Mouse (Mus musculus) embryonic facial prominence, embryonic 11.5 days (tissue): Measurements from ENCODE around the gene Gm20388. TPM values are rescaled to one million over a fixed set of nuclear protein-coding genes. Genes with fewer than 3 reads are reported as not detected.
A peak's percentile ranks its signal among the peaks of the same experiment; 100 is the strongest.
"Not testable (repeated sequence)": the region's sequence is repeated elsewhere in the genome, so short reads cannot be mapped to it uniquely, and the experiment has no call there.

Experiments
- ATAC-seq: fragments of 200-750 bp; cut with Nextera tagmentation; replicated peaks from 2 replicates; pipeline ENCODE4 v1.8.0; 2017; ENCODE audit warnings: low read depth; ENCODE audit not compliant: insufficient number of reproducible peaks, low FRiP score, low TSS enrichment
- DNase-seq: peaks from one replicate; pipeline ENCODE4 v3.0.0-alpha.2; 2015; ENCODE audit warnings: low spot score
- H3K27ac ChIP-seq: fragments of 300-500 bp; sonication (generic); replicated peaks from 2 replicates; pipeline ENCODE4 v1.5.1; 2014; ENCODE audit warnings: mild to moderate bottlenecking, low read depth, low read length, control low read depth
- H3K27me3 ChIP-seq: fragments of 300-500 bp; sonication (generic); 2 replicates; pipeline ENCODE4 v1.6.1; 2014; ENCODE audit warnings: mild to moderate bottlenecking, low read length, moderate library complexity, mixed read lengths; ENCODE audit not compliant: control insufficient read depth, insufficient read depth
- H3K36me3 ChIP-seq: fragments of 300-500 bp; sonication (generic); replicated peaks from 2 replicates; pipeline ENCODE4 v1.6.1; 2014; ENCODE audit warnings: low read depth, mild to moderate bottlenecking, low read length, moderate library complexity, mixed read lengths; ENCODE audit not compliant: control insufficient read depth, insufficient read depth
- H3K4me1 ChIP-seq: fragments of 300-500 bp; sonication (generic); 2 replicates; pipeline ENCODE4 v1.6.1; 2014; ENCODE audit warnings: low read length, mixed read lengths; ENCODE audit not compliant: control insufficient read depth, insufficient read depth
- H3K4me2 ChIP-seq: fragments of 300-500 bp; sonication (generic); 2 replicates; pipeline ENCODE4 v1.6.1; 2014; ENCODE audit warnings: low read depth, mild to moderate bottlenecking, control low read depth, low read length, moderate library complexity
- H3K4me3 ChIP-seq: fragments of 300-500 bp; sonication (generic); 2 replicates; pipeline ENCODE4 v1.5.1; 2014; ENCODE audit warnings: low read depth, low read length, control low read depth
- H3K9ac ChIP-seq: fragments of 300-500 bp; sonication (generic); replicated peaks from 2 replicates; pipeline ENCODE4 v1.6.1; 2014; ENCODE audit warnings: mild to moderate bottlenecking, control low read depth, low read length
- H3K9me3 ChIP-seq: fragments of 300-500 bp; sonication (generic); replicated peaks from 2 replicates; pipeline ENCODE4 v1.6.1; 2016; ENCODE audit warnings: mild to moderate bottlenecking, low read length, inconsistent platforms, mixed read lengths; ENCODE audit not compliant: control insufficient read depth
- WGBS: fragments of 180-500 bp; shearing (Covaris S2); extraction: QIAGEN DNeasy Blood & Tissue Kit; methylation state at CpG from one replicate; pipeline ENCODE4 v1.1.7; 2014; 5-methylcytosine and 5-hydroxymethylcytosine counted together
- polyA plus RNA-seq: library from polyadenylated mRNA; unstranded; fragments of >200 nt; fragmentation: Nextera tagmentation; extraction: Ambion mirVana; gene quantifications from 2 replicates; pipeline ENCODE4 v1.2.1, GENCODE M21; 2014

Gm20388 gene
- polyA plus RNA-seq, 1 experiment from 2014 or later, result 3.1 TPM

DNA sequence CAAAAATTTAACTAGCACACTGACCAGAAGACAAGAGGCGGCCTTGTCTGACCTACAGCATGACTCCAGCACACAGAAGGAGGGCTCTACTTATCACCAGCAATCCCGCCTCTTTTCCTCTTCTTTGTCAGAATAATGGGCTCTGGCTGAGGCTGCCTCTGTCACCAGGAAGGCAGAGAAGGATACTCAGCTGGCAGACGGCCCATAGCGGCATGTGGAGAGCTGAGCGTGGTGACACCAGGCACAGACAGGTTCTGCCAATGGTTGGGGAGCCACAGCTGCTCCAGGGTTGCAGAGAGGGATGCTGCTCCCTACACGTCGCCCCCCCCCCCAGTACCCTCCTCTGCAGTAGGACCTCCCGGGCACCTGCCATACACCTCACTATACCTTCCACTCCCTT is 450.7 kb downstream of the Gm20388 start:
- Histone ChIP-seq H3K4me1 (no peaks in the 10 kb centered on the region; the same call in 1 of the 2 replicates), H3K36me3 (no peaks in the 10 kb centered on the region), H3K4me3 (no peak overlapping the region), H3K9me3 (no peaks in the 10 kb centered on the region), H3K27me3 (no peaks in the 10 kb centered on the region), H3K27ac (no peak overlapping the region), H3K9ac (no peak overlapping the region), H3K4me2 (no peak overlapping the region)
- WGBS, result 85% methylated on average over 8 of the region's 8 CpGs
- no peak for DNase-seq
- ATAC-seq, result no peak

DNA sequence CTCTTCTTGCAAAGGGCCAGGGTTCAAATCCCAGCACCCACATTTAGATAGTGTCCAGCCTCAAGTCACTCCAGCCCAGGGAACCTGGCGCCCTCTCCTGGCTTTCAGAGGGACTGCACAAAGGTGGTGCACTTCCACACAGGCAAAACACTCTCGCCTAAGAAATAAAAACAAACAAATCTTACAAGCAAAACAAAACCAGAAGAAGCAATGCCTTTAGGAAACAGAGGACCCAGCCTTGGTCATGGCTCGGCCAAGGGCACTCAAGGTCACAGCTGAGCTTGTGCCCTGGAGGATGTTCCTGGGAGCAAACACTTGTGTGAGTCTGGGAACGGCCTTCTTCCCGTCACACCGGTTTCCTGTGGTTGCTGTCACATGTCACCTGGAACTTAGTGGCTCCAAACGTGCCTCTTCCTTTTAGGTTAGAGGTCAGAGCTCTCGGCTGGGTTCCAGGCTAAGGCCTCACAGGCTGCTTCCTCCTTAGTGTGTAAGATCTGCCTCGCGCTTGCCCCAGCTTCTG is 453.0 kb downstream of the Gm20388 start:
- Histone ChIP-seq H3K4me3 (no peak overlapping the region), H3K36me3 (no peaks in the 10 kb centered on the region), H3K4me2 (no peak overlapping the region), H3K27me3 (no peaks in the 10 kb centered on the region), H3K9me3 (no peaks in the 10 kb centered on the region), H3K27ac (no peak overlapping the region), H3K4me1 (peaks cover under 1% of the 10 kb centered on the region), H3K9ac (no peak overlapping the region)
- DNase-seq (no peak), ATAC-seq (no peak)
- WGBS, result 32% methylated on average over 10 of the region's 10 CpGs

DNA sequence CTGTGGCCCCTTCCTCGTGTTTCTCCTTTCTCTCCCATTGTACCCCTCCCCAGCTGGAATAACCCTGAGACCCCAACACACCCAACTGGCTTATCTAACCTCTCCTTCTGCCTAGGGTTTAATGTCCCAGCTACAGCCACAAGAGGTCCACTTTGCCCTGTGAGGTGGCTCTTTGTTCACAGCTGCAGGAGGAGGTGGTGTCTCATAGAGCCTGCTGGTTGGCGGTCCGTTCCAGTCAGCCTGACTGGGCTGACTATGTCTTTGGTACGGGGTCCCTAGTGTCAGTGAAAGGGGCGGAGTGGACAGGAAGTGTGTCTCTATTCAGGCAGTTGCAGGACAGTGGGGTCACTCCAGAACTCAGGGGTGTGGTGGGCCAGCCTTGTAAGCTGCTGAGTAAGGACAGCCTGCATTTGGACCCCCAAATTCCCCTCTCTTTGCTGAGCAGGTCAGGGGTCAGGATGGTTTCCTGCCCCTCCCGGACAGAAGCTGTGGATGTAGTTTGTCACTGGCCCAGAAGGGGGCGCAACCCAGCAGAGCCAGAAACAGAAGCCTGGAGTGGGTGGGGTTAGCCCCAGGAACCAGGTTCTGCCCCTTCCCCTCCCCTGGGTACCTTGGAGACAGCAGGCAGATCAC is 453.6 kb downstream of the Gm20388 start:
- Histone ChIP-seq H3K4me3 (no peak overlapping the region), H3K4me2 (no peak overlapping the region), H3K9ac (no peak overlapping the region), H3K4me1 (peaks cover 7% of the 10 kb centered on the region), H3K36me3 (no peaks in the 10 kb centered on the region), H3K9me3 (no peaks in the 10 kb centered on the region), H3K27me3 (no peaks in the 10 kb centered on the region), H3K27ac (no peak overlapping the region)
- no peak for DNase-seq
- 30% methylated on average over 7 of the region's 7 CpGs for WGBS
- no peak for ATAC-seq

DNA sequence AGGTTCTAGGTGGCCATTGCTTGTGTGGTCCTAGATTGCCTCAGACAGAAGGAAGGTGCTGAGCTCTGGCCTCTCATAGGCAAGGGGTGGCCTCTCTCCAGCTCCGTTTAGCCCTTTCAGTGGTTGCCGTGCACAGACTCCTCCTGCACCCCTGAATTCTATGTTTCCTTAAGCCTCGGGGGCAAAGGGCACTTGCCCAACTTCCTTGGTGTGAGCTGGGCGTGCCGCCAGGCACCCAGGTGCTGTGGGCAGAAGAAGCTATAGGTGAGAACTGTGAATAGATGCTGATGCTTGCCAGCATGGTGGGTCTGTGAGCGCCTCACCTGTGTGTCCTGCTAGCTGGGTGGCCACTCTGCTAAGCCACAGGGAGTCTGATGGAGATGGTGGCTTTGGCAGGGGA is 456.2 kb downstream of the Gm20388 start:
- H3K4me1 ChIP-seq, result peaks cover 7% of the 10 kb centered on the region
- H3K9me3 ChIP-seq, result no peaks in the 10 kb centered on the region
- no peak for ATAC-seq
- H3K9ac ChIP-seq, result no peak overlapping the region
- DNase-seq, result no peak
- H3K4me3 ChIP-seq, result no peak overlapping the region
- WGBS, result 87% methylated on average over 6 of the region's 6 CpGs
- H3K4me2 ChIP-seq, result no peak overlapping the region
- H3K27me3 ChIP-seq, result no peaks in the 10 kb centered on the region
- H3K36me3 ChIP-seq, result no peaks in the 10 kb centered on the region
- no peak overlapping the region for H3K27ac ChIP-seq

DNA sequence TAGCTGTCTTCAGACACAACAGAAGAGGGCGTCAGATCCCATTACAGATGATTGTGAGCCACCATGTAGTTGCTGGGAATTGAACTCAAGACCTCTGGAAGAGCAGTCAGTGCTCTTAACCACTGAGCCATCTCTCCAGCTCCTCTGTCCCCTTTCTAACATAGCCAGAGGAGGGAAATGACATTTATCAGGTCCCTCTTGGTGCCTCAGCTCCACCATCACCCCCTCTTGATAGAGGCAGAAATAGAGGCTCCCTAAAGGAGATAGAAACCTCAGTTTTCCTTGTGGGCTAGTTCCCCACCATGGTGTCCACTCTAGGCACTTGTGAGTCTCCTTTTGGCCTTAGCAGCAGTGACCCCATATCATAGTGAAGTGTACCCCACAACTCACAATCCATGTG is 457.6 kb downstream of the Gm20388 start:
- H3K4me3 ChIP-seq, DNase-seq, H3K4me1 ChIP-seq, H3K9me3 ChIP-seq, H3K27ac ChIP-seq, ATAC-seq, H3K36me3 ChIP-seq, H3K9ac ChIP-seq, H3K27me3 ChIP-seq, H3K4me2 ChIP-seq: not testable (repeated sequence)
- 45% methylated on average over 1 of the region's 1 CpGs for WGBS

DNA sequence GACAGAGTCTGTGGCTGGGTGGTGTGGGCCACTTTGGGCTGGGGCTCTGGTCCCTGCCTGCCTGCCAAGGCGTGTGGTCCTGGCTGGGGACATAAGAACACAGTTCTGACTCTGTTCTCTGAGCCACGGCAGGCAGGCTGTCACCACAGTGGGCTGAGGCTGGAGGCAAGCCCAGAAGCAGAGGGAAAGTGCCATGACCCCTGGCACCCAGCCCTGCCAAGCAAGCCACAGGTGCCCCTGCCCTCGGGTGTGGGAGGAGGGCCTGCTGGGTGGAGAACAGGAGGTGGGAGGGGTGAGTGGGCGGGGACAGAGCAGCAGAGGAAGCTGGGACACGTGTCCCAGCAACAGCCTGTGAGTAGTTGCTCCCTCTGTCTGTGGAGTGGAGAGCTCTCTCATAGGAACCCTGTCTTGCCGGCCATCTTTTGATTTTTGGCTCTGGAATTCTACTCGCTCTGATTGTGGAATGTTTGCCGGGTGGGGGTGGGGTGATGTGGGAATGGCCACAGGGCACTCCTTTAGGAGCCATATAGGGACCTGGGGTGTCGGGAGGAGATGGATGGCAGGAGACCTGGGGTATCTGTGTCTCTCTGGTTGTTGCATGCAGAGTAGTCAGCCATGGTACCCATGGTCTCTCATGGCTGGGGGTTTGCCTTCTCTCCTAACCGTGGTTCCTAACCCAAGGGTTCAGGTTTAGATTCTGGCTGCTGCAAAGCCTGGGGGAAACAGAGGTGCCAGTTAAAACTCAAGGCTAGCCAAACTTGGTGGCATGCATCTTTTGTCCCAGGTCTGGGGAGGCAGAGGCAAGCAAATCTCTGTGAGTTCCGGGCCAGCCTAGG is 458.4 kb downstream of the Gm20388 start:
- Histone ChIP-seq H3K36me3 (no peaks in the 10 kb centered on the region), H3K4me2 (no peak overlapping the region; the same call in 1 of the 2 replicates), H3K4me1 (peaks cover 7% of the 10 kb centered on the region), H3K9me3 (no peaks in the 10 kb centered on the region), H3K4me3 (no peak overlapping the region), H3K27ac (peak overlapping the region; percentile 35; the same call in 1 of the 2 replicates), H3K27me3 (no peaks in the 10 kb centered on the region), H3K9ac (no peak overlapping the region; the same call in 1 of the 2 replicates)
- no peak for ATAC-seq
- peak; percentile 62 for DNase-seq
- 24% methylated on average over 11 of the region's 11 CpGs for WGBS

DNA sequence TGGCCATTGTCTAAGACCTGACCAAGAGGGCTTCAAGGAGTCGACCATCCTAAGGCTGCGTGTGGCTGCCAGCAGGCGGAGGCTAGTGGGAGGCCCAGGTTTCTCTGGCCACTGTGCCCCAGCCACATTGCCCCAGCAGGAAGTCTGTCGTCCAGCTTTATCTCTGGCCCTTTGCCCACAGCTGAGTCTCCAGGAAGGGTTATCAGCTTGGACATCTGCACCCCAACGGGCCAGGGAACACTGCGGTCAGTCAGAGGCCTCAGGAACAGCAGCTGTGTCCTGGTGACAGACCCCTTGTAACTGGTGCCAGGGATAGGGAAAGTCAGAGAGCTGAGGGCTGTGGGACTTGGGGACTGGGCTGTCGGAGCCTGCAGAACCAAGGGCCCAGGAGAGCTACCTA is 459.3 kb downstream of the Gm20388 start:
- no peak overlapping the region for H3K9ac ChIP-seq
- 0 out of 2 replicates have a peak overlapping the region, but pooled peaks have one; percentile 47 for H3K27ac ChIP-seq
- H3K9me3 ChIP-seq, result no peaks in the 10 kb centered on the region
- peaks cover 10% of the 10 kb centered on the region for H3K4me1 ChIP-seq
- H3K4me3 ChIP-seq, result no peak overlapping the region
- ATAC-seq (no peak), DNase-seq (no peak)
- 67% methylated on average over 7 of the region's 7 CpGs for WGBS
- H3K36me3 ChIP-seq, result no peaks in the 10 kb centered on the region
- no peaks in the 10 kb centered on the region for H3K27me3 ChIP-seq
- no peak overlapping the region for H3K4me2 ChIP-seq

DNA sequence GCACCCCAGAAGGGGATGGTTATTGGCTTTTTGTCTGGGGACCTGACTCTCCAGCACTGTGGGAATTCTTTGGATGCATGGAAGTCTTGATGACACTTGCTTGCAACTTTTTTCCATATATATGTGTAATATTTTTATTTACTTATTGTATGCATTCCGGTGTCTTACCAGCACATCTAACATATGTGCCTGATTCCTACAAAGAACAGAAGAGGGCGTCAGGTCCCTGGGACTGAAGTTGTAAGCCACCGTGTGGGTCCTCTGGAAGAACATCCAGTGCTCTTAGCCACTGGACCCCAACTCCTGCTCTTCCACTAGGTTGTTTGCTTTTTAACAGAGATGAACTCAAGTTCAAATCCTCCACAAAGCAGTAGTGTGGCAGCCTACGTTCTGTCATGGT is 459.8 kb downstream of the Gm20388 start:
- no peak overlapping the region for H3K4me2 ChIP-seq
- WGBS, result 70% methylated on average over 4 of the region's 4 CpGs
- no peak overlapping the region for H3K4me3 ChIP-seq
- H3K36me3 ChIP-seq, result no peaks in the 10 kb centered on the region
- no peaks in the 10 kb centered on the region for H3K27me3 ChIP-seq
- DNase-seq, result no peak
- H3K9ac ChIP-seq, result no peak overlapping the region
- peaks cover 10% of the 10 kb centered on the region for H3K4me1 ChIP-seq
- no peak for ATAC-seq
- H3K27ac ChIP-seq, result 0 out of 2 replicates have a peak overlapping the region, but pooled peaks have one; percentile 47
- H3K9me3 ChIP-seq, result no peaks in the 10 kb centered on the region
